Mouse (Mus musculus) layer of hippocampus, postnatal 25 days (tissue): ENCODE data around the gene Spn. TPM values are rescaled to one million over a fixed set of nuclear protein-coding genes. Genes with fewer than 3 reads are reported as not detected.

Source experiments
- DNase-seq, 2 experiments: peaks; one replicate each; pipeline ENCODE4 v3.0.0; 2022; ENCODE audit warnings: mixed read lengths in 2 of 2, low spot score in 1 of 2; ENCODE audit errors: extremely low spot score in 1 of 2
- total RNA-seq, 2 experiments: library from RNA; stranded (reverse); gene quantifications; 2 replicates each; pipeline ENCODE4 v1.2.3; 2021

The Spn gene
- total RNA-seq, 2 experiments from 2014 or later = 0.28 to 0.42 TPM

DNA sequence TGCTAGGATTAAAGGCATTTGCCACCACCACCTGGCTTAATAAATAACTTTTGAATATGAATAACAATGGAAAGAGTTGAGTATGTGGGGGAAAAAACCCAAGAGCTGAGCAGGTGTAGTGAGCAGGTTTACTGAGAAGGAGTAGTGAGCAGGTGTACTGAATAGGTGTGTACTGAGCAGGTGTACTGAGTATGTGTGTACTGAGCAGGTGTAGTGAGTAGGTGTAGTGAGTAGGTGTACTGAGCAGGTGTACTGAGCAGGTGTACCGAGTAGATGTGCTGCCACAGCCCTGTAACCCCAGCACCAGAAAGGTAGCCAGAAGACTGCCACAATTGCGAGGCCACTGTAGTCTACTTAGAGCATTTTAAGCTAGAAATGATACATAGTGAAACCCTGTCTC, 52.8 kb downstream of the Spn start:
- no peak for DNase-seq

DNA sequence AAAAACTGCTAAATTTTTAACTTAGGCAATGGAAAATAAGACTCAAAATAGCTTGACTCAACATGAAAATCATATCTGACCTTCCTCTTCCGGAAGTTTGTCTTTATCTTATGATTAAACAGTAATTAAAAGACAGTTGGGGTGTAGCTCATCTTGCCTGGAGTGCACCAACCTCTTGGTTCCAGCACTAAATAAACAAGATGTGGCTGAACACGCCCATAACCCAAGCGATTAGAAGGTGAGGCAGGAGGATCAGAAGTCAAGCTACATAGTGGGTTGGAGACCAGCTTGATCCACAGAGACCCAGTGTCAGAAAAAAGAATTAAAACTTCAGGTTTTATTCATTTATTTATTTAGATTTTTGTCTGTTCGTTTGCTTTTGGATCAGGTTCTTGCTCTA, 53.9 kb downstream of the Spn start:
- no peak for DNase-seq

DNA sequence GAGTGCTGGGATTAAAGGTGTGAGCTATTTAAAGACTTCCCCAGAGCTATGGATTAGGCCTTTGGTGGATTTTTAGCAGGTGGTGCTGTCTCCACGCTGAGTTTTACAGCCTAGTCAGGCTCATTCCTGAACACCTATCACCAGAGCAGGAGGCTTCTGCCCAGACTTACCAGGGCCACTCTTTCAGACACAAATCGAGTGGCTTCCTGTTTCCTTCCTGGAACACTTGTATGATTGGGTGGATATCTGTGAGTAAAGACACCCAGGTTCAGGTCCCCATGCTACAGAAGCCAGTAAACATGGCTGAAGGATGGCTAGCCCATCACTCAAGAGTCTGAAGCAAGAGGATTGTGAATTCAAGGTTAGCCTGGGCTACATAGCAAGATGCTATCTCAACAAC, 54.6 kb downstream of the Spn start:
- DNase-seq = no peak

DNA sequence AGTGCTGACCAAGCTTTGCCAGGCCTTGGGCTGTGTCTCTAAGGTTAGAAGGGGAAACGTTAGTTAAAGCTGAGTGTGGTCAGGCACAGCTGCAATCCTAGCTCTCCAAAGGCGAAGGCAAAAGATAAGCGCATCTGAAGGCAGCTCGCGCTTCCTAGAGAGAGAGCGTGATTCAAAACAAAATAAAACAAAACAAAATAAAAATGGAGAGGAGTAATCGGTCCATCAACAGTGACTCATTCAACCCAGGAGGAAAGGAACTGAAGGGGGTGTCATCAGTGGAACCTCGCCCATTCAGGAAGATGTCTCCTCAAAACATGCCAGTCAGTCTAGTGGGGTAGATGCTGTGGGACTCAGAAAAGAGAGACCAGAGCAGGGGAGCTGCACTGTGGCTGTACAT, 55.4 kb downstream of the Spn start:
- DNase-seq = no peak

Other genes with a start within 250 kb of the Spn start
- gene Tmem219, start 214.9 kb downstream of the Spn start, total RNA-seq = 10 to 100 TPM; 20.2 to 25.5 TPM
- gene Kctd13, start 208.9 kb downstream of the Spn start, total RNA-seq = 100 to 1,000 TPM; 150 to 160 TPM
- 10 to 100 TPM; 33.4 to 36.6 TPM for gene Asphd1, start 188.2 kb downstream of the Spn start, total RNA-seq
- gene Sez6l2, start 187.3 kb downstream of the Spn start, total RNA-seq = 100 to 1,000 TPM; 411 to 438 TPM
- 100 to 1,000 TPM; 157 to 177 TPM for gene Cdipt, start 161.9 kb downstream of the Spn start, total RNA-seq
- not detected for gene Cdiptos, start 161.7 kb downstream of the Spn start, total RNA-seq
- 1 to 10 TPM; 7.0 to 7.4 TPM for gene Mvp, start 123.2 kb downstream of the Spn start, total RNA-seq
- not detected for gene Pagr1b, start 121.3 kb downstream of the Spn start, total RNA-seq
- 10 to 100 TPM; 20.5 to 27.7 TPM for gene Pagr1a, start 120.5 kb downstream of the Spn start, total RNA-seq
- gene Gm42742, start 116.7 kb downstream of the Spn start, total RNA-seq = 10 to 100 TPM; 51.0 to 57.8 TPM
- 100 to 1,000 TPM; 226 to 235 TPM for gene Prrt2, start 116.6 kb downstream of the Spn start, total RNA-seq
- 100 to 1,000 TPM; 272 to 282 TPM for gene Maz, start 110.8 kb downstream of the Spn start, total RNA-seq
- 1 to 10 TPM; 6.7 to 8.7 TPM for gene Kif22, start 95.4 kb downstream of the Spn start, total RNA-seq
- not detected for gene Zg16, start 50.5 kb downstream of the Spn start, total RNA-seq
- gene AI467606, start 46.5 kb downstream of the Spn start, total RNA-seq = 1 to 10 TPM; 1.2 to 1.5 TPM
- under 1 TPM; 0.30 to 0.35 TPM for gene Qprt, start 15.6 kb downstream of the Spn start, total RNA-seq
- gene Cd2bp2, start 58.2 kb upstream of the Spn start, total RNA-seq = 10 to 100 TPM; 92.1 to 95.7 TPM
- gene Tbc1d10b, start 70.6 kb upstream of the Spn start, total RNA-seq = 10 to 100 TPM; 97.2 to 99.9 TPM
- 1 to 10 TPM in 1 of 2 experiments, under 1 TPM in 1; 0.96 to 2.9 TPM for gene Mylpf, start 71.1 kb upstream of the Spn start, total RNA-seq
- 10 to 100 TPM; 18.0 to 20.6 TPM for gene Zfp553, start 95.2 kb upstream of the Spn start, total RNA-seq
- 1 to 10 TPM; 4.0 to 4.2 TPM for gene Sept1, start 95.3 kb upstream of the Spn start, total RNA-seq
- 10 to 100 TPM; 67.4 to 73.4 TPM for gene Zfp771, start 106.5 kb upstream of the Spn start, total RNA-seq
- gene Dctpp1, start 122.9 kb upstream of the Spn start, total RNA-seq = 10 to 100 TPM; 21.7 to 27.7 TPM
- gene Sephs2, start 136.2 kb upstream of the Spn start, total RNA-seq = 10 to 100 TPM; 43.0 to 43.8 TPM
- gene Itgal, start 158.4 kb upstream of the Spn start, total RNA-seq = under 1 TPM; 0.20 to 0.26 TPM
- gene Zfp768, start 207.8 kb upstream of the Spn start, total RNA-seq = 10 to 100 TPM; 11.5 to 11.8 TPM
- gene Zfp747, start 238.2 kb upstream of the Spn start, total RNA-seq = 1 to 10 TPM; 6.0 to 6.3 TPM
- 1 to 10 TPM; 3.9 to 4.0 TPM for gene 9130019O22Rik, start 249.3 kb upstream of the Spn start, total RNA-seq